Mouse (Mus musculus) gastrocnemius, postnatal 36 days (tissue): ENCODE data around the gene Prss30. TPM values are rescaled to one million over a fixed set of nuclear protein-coding genes. Genes with fewer than 3 reads are reported as not detected.

Source experiments
- DNase-seq, 2 experiments: peaks; one replicate each; pipeline ENCODE4 v3.0.0; 2022
- intact Hi-C: fragments of 180-260 bp; cut with DNase I; formaldehyde crosslinking; loops from one replicate; pipeline ENCODE4 v1.15.1; 2025
- long read RNA-seq, 2 experiments: library from polyadenylated mRNA; stranded (forward); transcript quantifications; one replicate each; pipeline ENCODE4 v2.0.0; 2021
- total RNA-seq, 2 experiments: library from RNA; stranded (reverse); gene quantifications; 2 replicates each; pipeline ENCODE4 v1.2.3; 2021

Prss30 gene
- not detected for total RNA-seq
- long read RNA-seq, experiment 1, result 0 reads
- long read RNA-seq, experiment 2, result 0 reads

DNA sequence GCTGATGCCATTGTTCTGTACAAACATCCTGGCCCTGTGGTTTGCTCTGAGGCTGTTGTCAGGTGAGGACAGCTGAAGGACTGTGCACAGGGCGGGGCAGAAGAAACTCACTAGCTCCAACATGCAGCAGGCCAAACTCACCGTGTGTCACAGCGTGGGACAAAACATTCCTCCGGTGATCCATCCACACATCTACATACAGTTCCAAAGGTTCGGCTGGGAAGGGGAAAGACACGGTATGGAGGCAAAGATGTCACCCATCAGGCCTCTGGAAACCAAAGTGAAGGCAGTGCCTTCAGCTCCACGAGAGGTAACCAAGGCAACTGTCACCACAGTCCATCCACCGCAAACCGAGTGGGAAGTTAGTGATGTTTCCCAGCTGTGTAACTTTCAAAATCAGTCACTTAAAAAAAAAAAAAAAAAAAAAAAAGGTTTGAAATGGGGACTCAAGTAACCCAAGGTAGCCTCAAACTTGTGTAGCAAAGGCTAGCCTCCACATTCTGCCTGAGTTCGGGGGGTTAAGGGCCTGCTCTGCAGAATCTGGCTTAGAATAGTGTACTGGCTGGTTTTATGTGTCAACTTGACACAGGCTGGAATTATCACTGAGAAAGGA, at the start of gene Prss30:
Gene Prss30, minus strand, starts transcription at position 270 of the 613 bp plus-strand sequence.
- intact Hi-C loops, result no loop called here

DNA sequence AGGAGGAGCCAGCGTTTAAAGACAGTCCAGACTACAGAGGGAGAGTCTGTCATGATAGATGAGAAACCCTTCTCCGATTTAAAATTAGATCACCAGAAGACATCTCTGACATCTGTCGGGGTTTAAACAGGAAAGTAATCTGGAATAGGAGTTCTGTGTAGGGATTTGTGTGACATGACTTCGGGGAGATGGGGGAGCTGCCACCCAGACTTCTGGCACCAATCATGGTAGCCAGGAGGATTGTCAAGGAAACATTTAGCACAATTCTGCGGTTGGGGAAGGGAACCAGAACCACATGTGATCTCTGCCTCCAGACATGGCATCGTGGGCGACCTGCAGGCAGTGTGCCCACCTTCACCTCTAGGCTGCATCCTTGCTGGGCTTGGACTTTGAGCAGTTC, 49.1 kb upstream of the Prss30 start:
- DNase-seq, result no peak
- intact Hi-C loops, result no loop called here

More for the DNA sequence above, at the start of gene Prss30:
- no peak for DNase-seq

DNA sequence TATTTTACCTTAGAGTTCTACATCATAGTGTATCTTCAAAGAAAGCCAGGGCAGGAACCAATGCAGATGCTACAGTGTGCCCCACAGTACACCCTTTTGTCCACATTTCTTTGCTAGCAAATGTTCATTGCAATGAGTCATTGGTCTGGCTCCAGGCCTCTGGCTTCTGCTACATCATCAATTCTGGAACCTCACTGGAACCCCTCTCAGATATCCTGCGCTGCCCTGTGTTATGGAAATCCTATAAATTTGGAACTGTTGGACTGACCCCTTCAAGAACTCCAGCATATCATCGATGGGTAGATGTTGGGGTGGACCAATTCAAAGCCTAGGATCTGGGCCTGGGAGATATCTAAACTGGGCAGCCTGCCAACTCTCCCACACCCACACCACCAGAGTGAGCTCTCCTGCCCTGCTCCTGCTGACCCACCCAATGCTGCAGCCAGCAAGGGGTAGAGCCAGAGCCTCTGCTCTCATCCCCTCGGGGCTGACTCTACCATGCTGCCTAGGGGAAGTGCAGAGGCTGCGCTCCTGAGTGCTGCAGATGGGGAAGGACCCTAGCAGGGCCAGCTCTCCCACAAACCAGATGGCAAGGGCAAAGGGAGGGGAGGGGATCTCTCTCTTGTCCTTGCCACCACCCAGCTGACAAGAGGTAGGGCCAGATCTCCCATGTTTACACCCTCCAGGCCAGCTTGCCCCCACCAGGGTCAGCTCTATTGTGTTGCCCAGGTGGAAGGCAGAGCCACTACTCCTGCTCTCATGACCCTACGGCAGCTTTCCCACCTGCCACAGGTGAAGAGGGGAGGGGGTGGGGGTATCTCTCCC, 41.2 kb upstream of the Prss30 start:
- intact Hi-C loops, result no loop called here
- no peak for DNase-seq

DNA sequence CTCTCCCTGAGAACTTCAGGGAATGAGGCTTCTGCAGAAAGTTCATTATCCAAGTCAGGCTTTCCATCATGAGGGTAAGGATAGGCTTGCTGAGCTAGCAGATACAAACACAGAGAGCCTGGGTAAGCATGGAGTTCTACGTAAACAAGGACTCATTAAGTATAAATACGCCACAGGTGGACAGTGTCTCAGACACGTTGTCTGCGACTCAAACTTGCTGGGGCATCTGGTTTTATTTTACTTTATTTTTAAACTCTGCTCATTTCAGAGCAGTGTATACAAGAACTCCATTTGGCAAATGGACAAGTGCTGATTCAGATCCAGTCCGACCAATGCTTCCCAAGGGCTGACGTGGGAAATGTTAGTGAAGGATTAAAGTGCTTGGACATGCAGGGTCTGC, 40.3 kb upstream of the Prss30 start:
- no peak for DNase-seq
- intact Hi-C loops, result no loop called here

DNA sequence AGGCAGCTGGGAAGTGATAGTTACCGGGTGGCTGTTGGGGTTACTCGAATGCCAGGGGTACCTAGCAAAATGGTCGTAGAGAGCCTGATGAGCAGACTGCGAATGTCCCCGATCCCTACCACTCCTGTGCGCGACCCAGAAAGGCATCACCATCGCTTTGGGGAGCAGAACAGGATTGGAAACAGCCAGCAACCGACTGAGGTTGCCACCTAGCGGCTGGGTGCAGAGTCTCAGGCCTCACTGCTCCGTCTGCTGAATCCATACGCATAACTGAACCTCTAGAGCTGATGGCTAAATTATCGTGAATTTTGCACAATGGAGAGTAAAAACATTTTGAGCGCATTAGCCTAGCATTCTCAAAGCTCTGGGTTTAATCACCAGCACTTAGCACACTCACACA, 35.4 kb upstream of the Prss30 start:
- intact Hi-C loops, result no loop called here
- DNase-seq, result no peak

DNA sequence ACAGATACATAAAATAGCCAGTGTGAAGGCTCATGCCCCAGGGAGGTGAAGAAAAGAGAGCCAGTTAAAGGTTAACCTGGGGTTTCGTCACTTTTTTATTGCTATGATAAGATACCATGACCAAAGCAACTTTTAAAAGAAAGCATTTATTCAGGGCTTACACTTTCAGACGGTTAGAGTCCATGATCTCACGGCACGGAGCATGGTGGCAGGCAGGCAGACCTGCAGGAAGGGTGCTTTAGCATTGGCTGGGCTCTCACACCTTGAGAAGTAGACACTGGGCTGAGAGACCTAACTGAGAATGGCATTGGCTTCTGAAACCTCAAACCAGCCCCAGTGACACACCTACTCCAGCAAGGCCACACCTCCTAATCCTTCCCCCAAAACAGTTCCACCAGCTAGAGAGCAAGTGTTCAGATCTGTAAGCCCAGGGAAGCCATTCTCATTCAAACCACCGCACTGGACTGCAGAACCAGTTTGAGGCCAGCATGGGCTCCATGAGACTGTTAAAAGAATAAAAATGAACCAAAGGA, 34.1 kb upstream of the Prss30 start:
- no peak for DNase-seq
- intact Hi-C loops, result no loop called here

DNA sequence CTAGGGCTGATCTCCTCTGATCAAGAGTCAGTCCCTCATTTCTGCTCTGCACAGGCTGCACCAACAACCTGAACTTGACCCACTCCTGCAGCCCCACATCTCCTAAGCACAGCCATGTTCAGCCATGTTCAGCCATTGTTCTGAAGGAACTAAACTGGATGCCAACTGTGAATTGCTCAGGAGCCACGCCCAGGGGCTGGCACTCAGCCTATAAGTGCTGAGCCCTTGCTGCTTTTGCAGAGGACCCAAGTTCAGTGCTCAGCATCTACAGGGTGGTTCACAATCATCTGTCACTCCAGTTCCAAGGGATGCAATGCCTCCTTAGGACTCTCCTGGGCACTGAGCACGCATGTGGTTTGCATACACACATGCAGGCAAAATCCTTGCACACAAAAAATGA, 32.6 kb upstream of the Prss30 start:
- intact Hi-C loops, result no loop called here
- no peak for DNase-seq

DNA sequence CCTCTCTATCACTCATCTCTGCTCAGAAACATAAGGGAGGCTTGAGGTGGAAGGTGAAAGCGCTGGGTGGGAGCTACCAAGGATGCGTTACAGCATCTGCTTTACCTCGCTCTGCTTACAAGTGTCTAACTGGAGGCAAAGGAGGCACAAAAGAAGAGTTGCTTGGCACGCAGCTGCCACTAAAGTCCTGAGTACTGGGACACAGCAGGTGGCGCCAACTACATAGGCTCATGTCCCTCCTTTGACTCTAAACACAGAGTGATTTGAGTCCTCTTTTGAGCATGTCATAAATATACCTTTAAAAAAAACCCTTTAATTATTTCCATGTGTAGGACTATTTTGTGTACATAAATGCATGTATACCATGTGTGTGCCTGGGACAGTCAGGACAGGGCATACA, 29.3 kb upstream of the Prss30 start:
- intact Hi-C loops, result no loop called here

DNA sequence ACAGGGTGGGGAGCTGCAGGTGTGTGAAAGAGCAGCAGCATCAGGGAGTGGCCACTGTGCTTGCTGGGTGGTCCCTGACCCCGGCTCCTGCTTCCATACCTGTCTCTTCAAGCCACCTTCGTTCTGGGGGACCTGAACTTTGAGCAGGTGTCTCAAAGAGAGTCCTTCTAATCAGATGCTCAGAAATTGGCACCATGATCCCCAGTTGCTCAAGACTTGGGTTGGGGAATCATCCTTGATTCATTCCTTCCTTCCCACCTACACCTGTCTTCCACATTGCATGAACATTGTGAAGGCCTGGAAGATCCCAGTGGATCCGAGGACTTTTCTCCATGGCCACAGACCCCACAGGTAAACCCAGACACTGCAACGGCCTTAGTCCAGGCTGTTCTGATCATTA, 27.7 kb upstream of the Prss30 start:
- intact Hi-C loops, result no loop called here
- no peak for DNase-seq

More for the DNA sequence above, 29.3 kb upstream of the Prss30 start:
- DNase-seq, result no peak

DNA sequence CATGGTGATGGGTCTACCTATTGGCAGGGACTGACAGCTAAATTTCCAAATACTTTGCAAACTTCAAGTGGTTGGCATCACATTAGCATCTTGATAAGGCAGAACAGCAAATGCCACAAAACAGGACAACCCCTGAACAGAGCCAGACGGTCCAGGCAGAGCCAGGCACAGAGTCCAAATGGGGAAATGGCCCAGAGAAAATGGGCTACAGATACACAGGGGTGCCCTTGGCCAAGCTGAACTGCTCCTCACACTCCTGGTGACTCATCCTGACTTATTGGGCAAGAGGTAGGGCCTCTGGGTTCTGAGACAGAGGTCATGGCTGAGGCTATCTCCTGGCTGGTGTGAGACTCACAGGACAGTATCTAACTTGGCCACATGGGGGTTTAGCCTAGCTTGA, 27.0 kb upstream of the Prss30 start:
- intact Hi-C loops, result no loop called here

DNA sequence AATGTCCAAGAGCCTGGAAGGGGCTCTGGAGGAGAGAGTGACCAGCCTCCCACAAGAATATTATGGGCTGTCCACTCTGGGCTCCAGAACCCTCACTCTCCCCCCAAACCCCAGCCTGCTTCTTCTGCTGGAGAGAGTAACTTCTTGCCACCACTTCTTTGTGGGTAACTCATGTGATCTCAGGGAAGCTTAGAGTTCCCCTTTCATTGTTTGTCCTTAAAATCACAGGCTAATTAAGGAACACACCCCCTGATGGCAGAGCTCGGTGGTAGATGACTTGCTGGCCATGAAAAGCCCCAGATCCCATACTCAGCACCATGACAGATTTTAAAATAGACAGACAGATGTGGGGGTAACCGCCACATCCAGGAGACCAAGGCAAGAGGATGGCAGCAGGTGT, 26.6 kb upstream of the Prss30 start:
- intact Hi-C loops, result no loop called here
- no peak for DNase-seq

More for the DNA sequence above, 27.0 kb upstream of the Prss30 start:
- no peak for DNase-seq

DNA sequence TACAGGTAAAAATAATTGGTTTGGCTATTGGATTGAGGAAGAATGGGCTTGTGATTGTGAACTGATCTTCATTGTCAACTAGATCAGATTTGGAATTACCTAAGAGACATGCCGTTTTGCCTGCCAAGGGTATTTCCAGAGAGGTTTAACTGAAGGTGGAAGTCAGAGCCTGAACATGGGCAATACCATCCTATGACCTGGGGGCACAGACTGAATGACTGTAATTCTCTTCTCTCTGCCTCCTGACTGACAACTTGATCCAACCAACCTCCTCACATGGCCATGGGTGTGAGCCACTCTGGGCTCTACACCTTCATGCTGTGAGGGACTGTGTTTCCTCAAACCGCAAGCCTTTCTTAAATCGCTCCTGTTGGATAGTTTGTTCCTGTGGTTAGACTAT, 24.7 kb upstream of the Prss30 start:
- intact Hi-C loops, result no loop called here

DNA sequence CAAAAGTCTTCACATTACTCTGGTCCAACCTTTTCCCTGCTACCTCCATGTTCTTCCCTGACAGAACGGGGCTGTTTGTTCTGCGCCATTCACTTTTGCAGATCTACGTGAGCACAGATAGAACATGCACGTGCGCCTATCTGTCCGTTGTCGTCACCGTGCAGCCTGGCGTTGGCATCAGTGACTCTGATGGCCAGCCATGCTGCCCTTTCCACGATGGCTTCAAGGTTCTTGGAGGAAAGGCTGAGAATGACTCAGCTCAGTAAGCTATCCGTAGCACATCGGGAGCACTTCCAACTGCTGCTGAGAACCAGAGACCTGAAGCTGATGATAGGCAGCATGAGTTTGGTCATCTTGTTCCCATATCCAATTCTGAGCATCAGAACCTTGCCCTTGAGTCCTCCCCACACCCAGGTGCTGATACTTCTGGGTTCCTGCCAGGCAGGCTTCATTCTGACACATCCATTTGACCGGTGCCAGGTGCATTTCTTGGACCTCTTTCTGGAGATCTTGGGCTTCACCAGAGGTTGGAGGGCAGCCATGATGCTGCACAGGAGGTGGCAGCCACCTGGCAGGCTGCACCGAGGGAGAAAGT, 23.8 kb upstream of the Prss30 start:
- no peak for DNase-seq
- intact Hi-C loops, result no loop called here

More for the DNA sequence above, 24.7 kb upstream of the Prss30 start:
- no peak for DNase-seq

DNA sequence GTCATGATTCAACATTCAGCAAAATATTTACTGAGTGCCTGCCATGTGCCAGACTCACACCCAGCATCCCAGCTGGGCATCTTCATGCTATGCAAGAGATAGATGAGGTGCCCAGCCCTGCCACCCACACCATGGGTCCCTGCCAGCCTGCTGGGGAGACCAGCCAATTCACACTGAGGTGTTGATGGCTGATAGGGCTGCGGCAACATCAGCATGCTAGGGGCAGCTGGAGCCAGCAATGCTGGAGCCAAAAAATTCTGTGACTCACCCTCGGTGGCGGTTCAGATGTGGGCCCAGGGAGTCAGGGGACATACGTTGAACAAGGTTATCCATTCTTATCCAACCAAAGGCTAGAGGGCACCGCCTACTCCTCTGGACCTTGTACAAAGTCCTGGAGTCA, 20.0 kb upstream of the Prss30 start:
- no peak for DNase-seq
- intact Hi-C loops, result no loop called here

DNA sequence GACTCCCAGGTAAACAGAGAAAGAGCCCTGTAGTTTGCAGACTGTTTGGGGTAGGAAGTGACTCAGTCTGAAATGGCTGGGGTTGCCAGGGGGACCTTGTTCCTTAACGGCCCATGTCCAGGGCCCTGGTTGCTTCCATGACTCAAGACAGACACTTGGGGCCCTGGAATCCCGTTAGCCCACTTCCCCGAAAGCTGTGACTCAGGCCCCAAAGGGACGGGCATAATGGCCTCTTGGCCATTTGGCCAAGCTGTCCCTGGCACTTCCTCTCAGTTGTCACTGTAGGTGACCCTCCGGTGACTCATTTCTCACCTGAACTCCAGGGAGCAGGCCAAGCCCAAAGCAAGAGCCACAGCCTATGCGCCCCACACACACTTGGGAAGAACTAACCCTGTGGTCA, 18.0 kb upstream of the Prss30 start:
- DNase-seq, result no peak

DNA sequence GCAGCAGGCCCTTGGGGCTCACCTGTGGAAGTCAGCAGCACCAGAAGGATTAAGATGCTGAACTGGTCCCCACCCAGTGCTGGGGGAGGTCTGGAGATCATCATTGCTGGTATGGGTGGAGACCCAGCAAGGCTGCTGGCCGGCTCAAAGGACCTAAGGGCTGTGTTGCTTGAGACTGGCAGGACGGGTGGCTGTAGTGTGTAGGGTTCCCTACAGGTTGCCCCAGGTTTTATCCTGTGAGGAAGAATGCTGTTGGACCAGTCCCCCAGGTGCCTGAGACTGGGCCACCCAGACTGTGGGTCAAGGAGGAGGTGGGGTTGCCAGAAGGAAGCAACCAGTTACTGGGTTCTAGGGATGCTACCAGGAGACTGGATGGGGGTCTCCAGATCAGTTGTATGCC, 17.5 kb upstream of the Prss30 start, which contains the start of gene Prss22:
Gene Prss22, minus strand, starts transcription at position 200 of the 400 bp plus-strand sequence.
- DNase-seq, result no peak

More for the DNA sequence above, 18.0 kb upstream of the Prss30 start:
- intact Hi-C loops, result no loop called here

DNA sequence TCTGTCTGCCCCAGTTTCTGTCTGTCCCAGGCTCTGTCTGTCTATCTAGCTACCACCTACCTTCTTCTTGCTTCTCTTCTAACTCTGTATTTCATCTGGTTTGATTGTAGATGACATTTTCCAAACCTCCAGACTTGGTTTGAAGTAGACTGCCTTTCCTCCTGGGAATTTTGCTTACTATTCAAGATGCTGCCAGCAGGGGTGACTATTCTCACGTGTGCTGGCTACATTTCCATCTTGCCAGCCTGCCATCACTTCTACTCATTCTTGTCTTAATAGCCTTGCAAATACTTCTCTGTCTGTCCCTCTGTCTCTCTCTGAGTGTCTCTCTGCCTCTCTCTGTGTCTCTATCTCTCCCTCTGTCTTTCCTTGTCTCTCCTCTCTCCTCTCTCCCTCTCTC, 15.1 kb upstream of the Prss30 start:
- DNase-seq, result no peak
- intact Hi-C loops, result loop anchor here (2.0 kb wide), 1 partner anchor 29 kb away; no protein-coding TSS in a partner anchor

More for the DNA sequence above, 17.5 kb upstream of the Prss30 start, which contains the start of gene Prss22:
- intact Hi-C loops, result no loop called here

DNA sequence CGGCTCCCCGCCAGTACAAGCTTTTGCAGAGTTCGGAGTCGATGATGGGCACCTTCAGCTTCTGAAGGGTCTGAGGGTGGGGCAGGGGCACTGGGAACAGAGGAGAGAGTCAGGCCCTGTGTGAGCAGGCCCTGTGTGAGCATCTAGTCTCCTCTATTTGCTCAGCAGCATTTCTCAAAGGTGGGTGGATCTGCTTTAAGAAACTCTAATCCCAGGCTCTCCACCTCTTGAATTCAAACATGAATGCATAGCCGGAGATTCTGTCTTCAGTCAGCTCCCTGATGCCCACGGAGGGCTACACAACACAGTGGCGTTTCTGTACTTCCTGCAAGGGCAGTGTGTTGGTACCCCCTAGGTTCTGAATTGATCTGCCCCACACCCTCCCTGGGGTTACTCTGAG, 14.3 kb upstream of the Prss30 start:
- DNase-seq, result no peak
- intact Hi-C loops, result loop anchor here (2.0 kb wide), 1 partner anchor 28 kb away; no protein-coding TSS in a partner anchor

DNA sequence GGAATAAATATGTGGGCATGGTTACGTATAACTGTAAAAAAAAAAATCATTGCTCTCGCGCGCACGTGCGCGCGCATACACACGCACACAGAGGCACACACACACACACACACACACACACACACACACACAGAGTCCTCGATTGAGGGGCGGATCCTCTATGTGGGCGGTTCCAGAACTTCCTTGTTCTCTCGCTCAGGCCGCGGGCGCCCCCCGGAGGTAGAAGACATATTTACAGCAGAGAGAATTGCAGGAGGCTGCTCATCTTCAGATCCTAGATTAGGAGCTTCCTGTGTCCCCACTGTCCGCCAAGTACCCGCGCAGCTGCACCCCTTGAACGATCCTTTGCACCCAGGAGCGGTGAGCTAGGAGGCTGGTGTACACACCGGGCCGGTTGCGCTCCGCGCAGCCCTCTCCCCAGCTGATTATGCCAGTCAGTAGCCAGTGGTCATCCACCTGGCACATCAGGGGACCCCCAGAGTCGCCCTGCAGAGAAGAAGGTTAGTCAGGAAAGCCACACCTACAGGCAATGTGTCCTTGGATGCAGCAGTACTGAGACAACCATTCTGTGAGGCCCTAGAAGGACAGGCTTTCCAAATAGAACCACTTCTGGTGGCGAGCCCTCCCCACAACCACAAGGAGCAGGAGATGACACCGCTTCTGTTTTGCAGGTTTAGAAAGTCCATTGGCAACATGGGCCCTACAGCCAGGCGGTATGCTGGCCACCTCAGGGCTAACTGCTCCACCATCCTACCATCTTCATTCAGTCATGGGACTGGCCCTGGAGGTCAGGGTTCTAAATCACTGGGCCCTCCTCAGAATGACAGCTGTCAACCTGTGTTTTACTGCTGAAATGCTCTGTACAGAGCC, 13.4 kb upstream of the Prss30 start:
- peak; percentile 88 for DNase-seq
- intact Hi-C loops, result loop anchor here (2.0 kb wide), 1 partner anchor 27 kb away; no protein-coding TSS in a partner anchor
